Mouse (Mus musculus) midbrain, postnatal 0 days (tissue): ENCODE results near the gene 5430419D17Rik. TPM values are rescaled to one million over a fixed set of nuclear protein-coding genes. Genes with fewer than 3 reads are reported as not detected.

Experiments used
- ATAC-seq: fragments of 200-750 bp; cut with Nextera tagmentation; 2 replicates; pipeline ENCODE4 v1.8.0; 2017; ENCODE audit warnings: moderate number of reproducible peaks, mild to moderate bottlenecking, moderate TSS enrichment, moderate library complexity; ENCODE audit not compliant: low FRiP score
- DNase-seq: peaks from one replicate; pipeline ENCODE4 v3.0.0-alpha.2; 2015; ENCODE audit warnings: low spot score
- H3K27ac ChIP-seq: fragments of 300-500 bp; sonication (generic); 2 replicates; pipeline ENCODE4 v1.5.1; 2014; ENCODE audit warnings: low read depth, mild to moderate bottlenecking, low read length, mixed read lengths
- H3K27me3 ChIP-seq: fragments of 300-500 bp; sonication (generic); 2 replicates; pipeline ENCODE4 v1.6.1; 2014; ENCODE audit warnings: low read length, control low read depth, mixed read lengths; ENCODE audit not compliant: insufficient read depth
- H3K36me3 ChIP-seq: fragments of 300-500 bp; sonication (generic); 2 replicates; pipeline ENCODE4 v1.6.1; 2014; ENCODE audit warnings: low read length, control low read depth, mixed read lengths; ENCODE audit not compliant: insufficient read depth
- H3K4me1 ChIP-seq: fragments of 300-500 bp; sonication (generic); 2 replicates; pipeline ENCODE4 v1.6.1; 2014; ENCODE audit warnings: mild to moderate bottlenecking, control low read depth, antibody characterized with exemption, low read length, mixed read lengths; ENCODE audit not compliant: insufficient read depth
- H3K4me2 ChIP-seq: fragments of 300-500 bp; sonication (generic); 2 replicates; pipeline ENCODE4 v1.6.1; 2014; ENCODE audit warnings: low read depth, mild to moderate bottlenecking, low read length, mixed read lengths; ENCODE audit not compliant: poor library complexity, severe bottlenecking
- H3K4me3 ChIP-seq: fragments of 300-500 bp; sonication (generic); 2 replicates; pipeline ENCODE4 v1.5.1; 2014; ENCODE audit warnings: low read depth, mild to moderate bottlenecking, low read length, moderate library complexity
- H3K9ac ChIP-seq: fragments of 300-500 bp; sonication (generic); replicated peaks from 2 replicates; pipeline ENCODE4 v1.6.1; 2014; ENCODE audit warnings: mild to moderate bottlenecking, low read length, moderate library complexity, mixed read lengths; ENCODE audit not compliant: poor library complexity, severe bottlenecking
- H3K9me3 ChIP-seq: fragments of 300-500 bp; sonication (generic); 2 replicates; pipeline ENCODE4 v1.6.1; 2016; ENCODE audit warnings: low read length, control low read depth
- CTCF ChIP-seq: IDR thresholded peaks from 2 replicates; pipeline ENCODE4 v1.5.1; 2016; ENCODE audit warnings: antibody characterized with exemption, mild to moderate bottlenecking
- WGBS: fragments of 180-500 bp; shearing (Covaris S2); extraction: QIAGEN DNeasy Blood & Tissue Kit; methylation state at CpG from one replicate; pipeline ENCODE4 v1.1.7; 2014; 5-methylcytosine and 5-hydroxymethylcytosine counted together
- polyA plus RNA-seq: library from polyadenylated mRNA; unstranded; fragments of >200 nt; fragmentation: Nextera tagmentation; extraction: Ambion mirVana; gene quantifications from 2 replicates; pipeline ENCODE4 v1.2.1, GENCODE M21; 2015
- total RNA-seq: library from RNA; depleted of rRNA; stranded (reverse); fragments of >200 nt; gene quantifications from 2 replicates; pipeline ENCODE4 v1.2.3, GENCODE M21; 2014

The 5430419D17Rik gene
- total and polyA plus RNA-seq, 2 experiments from 2014 or later = under 0.01 TPM; not detected in 1

DNA sequence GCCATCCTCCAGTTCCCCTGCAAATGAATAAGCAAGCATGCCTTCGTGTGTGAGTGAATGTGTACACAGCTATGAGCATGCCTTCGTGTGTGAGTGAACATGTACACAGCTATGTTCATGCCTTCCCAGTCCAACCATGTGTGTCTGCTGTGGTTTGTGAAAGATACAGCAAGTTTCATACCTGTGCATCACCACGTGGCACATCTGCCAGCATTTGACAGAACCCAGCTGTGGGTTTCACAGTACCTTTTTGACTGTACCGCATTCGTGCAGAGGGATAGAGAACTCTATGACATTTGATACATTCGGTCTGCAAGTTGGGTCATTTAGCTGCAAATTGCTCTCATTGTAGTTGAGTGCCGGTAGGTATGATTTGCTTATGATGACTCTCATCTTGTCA is 140.3 kb downstream of the 5430419D17Rik start:
- H3K4me3 ChIP-seq = no peak overlapping the region
- H3K27me3 ChIP-seq = no peaks in the 10 kb centered on the region
- H3K36me3 ChIP-seq = no peaks in the 10 kb centered on the region
- 88% methylated on average over 7 of the region's 7 CpGs for WGBS
- no peaks in the 10 kb centered on the region for H3K4me1 ChIP-seq
- no peak overlapping the region for H3K9ac ChIP-seq
- DNase-seq (no peak), ATAC-seq (no peak)
- TF ChIP-seq CTCF = no peak
- no peak overlapping the region for H3K27ac ChIP-seq
- no peaks in the 10 kb centered on the region for H3K9me3 ChIP-seq
- H3K4me2 ChIP-seq = no peak overlapping the region

DNA sequence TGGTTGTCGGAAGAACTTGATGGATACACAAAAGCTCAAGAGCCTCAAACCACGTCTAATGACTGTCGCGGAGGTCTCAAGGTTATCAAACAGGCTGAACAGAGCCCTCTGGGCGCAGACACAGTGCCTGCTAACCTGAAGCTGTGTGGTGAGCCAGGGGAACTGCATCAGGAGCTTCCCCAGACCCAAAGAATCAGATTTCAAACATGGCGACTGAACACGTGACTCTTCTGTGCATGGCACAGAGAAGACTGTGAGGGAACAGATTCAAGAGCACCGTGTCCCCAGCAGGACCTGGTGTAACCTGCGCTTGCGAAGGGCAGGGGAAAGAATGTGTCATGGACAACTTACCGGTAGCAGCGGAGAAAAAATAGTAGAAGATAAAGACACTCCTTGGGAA is 143.4 kb downstream of the 5430419D17Rik start:
- Histone ChIP-seq H3K27me3 (no peaks in the 10 kb centered on the region), H3K9me3 (no peaks in the 10 kb centered on the region), H3K9ac (no peak overlapping the region), H3K4me2 (no peak overlapping the region), H3K27ac (no peak overlapping the region), H3K4me3 (no peak overlapping the region), H3K4me1 (no peaks in the 10 kb centered on the region), H3K36me3 (no peaks in the 10 kb centered on the region)
- 74% methylated on average over 12 of the region's 12 CpGs for WGBS
- DNase-seq (no peak), ATAC-seq (no peak)
- no peak for TF ChIP-seq CTCF

DNA sequence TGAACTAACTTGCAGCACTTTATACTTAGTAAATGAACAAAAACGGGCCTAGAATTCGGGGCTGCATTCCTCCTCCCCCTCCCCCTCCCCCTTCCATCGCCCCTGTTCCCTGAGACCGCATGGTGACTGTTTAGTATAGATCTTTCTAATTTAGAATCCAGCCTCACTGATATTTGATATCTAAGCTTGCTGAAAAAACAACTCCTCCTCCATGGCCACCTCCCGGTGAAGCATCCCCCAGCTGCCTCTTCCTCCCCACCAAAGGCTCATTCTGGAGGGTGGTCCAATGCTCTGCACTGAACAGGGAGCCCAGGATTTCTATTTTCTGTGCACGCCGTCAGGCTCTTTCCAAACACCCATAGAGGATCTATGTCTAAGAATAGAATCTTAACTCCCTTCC is 144.1 kb downstream of the 5430419D17Rik start:
- Histone ChIP-seq H3K4me3 (no peak overlapping the region), H3K4me1 (no peaks in the 10 kb centered on the region), H3K9me3 (no peaks in the 10 kb centered on the region), H3K27me3 (no peaks in the 10 kb centered on the region), H3K4me2 (no peak overlapping the region), H3K27ac (no peak overlapping the region), H3K9ac (no peak overlapping the region), H3K36me3 (no peaks in the 10 kb centered on the region)
- TF ChIP-seq CTCF = no peak
- ATAC-seq = no peak
- no peak for DNase-seq
- WGBS = 88% methylated on average over 5 of the region's 7 CpGs

DNA sequence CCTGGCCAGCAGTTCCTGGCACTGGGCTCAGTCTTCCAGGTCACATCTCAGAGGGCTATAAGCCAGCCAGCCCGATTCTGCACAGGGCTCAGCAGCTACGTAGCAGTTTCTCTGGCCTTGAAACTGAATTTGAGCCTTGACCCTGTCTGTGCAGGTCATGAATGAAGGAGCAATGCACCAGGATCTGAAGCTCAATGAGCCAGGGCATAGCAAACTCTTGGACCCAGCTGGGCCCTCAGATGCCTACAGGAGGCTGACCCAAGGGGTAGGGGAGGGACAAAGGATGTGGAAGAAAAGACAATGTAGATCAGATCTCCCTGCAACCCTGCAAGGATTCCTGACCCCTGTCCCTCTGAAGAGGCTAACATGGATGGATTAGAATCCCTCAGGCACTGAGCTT is 148.0 kb downstream of the 5430419D17Rik start, which contains the start of gene Cuzd1:
Gene Cuzd1, minus strand, starts transcription at position 101 of the 400 bp plus-strand sequence.
- TF ChIP-seq CTCF = no peak
- Histone ChIP-seq H3K4me3 (no peak within 1 kb of the TSS), H3K27ac (no peak within 1 kb of the TSS), H3K4me1 (no peaks in the 10 kb centered on the region), H3K9ac (no peak within 1 kb of the TSS), H3K36me3 (no peaks in the 10 kb centered on the region), H3K9me3 (no peaks in the 10 kb centered on the region), H3K27me3 (no peaks in the 10 kb centered on the region), H3K4me2 (no peak within 1 kb of the TSS)
- DNase-seq (no peak), ATAC-seq (no peak)
- 81% methylated on average over 2 of the region's 2 CpGs for WGBS

DNA sequence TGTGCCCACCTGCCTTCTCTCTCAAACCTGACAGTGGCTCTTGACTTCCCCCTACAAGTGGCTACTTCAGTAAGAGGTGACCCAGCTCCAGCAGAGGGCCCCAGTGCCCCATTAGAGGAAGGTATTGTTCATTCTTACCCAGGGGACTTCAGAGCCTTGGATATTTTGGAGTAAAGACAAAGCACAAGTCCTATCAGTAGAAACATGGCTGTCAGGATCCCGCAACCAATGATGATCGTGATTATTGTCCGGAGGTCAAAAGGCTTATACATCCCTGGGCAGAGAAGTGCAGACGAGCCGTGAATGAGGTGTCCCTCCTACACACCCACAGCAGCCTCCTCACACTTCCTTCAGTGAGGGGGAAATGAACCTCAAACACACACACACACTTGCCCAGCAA is 152.9 kb downstream of the 5430419D17Rik start:
- Histone ChIP-seq H3K4me3 (no peak overlapping the region), H3K27ac (no peak overlapping the region), H3K9me3 (no peaks in the 10 kb centered on the region), H3K27me3 (no peaks in the 10 kb centered on the region), H3K4me2 (no peak overlapping the region), H3K9ac (no peak overlapping the region), H3K36me3 (no peaks in the 10 kb centered on the region), H3K4me1 (no peaks in the 10 kb centered on the region)
- ATAC-seq (no peak), DNase-seq (no peak)
- TF ChIP-seq CTCF = no peak
- WGBS = 89% methylated on average over 5 of the region's 5 CpGs

DNA sequence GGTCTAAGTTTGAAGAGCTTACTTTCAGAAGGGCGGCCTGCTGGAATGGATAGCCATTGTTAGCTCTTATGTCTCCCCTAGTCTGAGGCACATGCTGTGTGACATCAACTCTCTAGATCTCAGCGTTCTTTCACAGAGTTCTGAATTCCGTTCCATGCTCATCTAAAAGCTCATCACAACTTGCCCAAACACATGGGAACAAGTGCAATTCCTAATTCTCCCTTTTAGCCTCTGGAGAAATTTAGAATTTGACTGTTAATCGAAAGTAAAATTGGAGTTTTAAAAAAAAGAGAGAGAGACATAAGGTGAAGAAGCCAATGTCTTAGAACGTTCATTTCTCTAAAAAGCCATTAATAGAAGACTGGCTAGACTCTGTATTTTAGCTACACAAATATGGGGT is 155.2 kb downstream of the 5430419D17Rik start, which contains the start of gene Fam24b:
Gene Fam24b, minus strand, starts transcription at position 101 of the 400 bp plus-strand sequence.
- WGBS = 88% methylated on average over 5 of the region's 5 CpGs
- no peaks in the 10 kb centered on the region for H3K36me3 ChIP-seq
- no peak for ATAC-seq
- TF ChIP-seq CTCF = no peak
- no peak for DNase-seq
- no peak within 1 kb of the TSS for H3K4me2 ChIP-seq
- no peak within 1 kb of the TSS for H3K4me3 ChIP-seq
- H3K27me3 ChIP-seq = no peaks in the 10 kb centered on the region
- H3K4me1 ChIP-seq = no peaks in the 10 kb centered on the region
- H3K9ac ChIP-seq = no peak within 1 kb of the TSS
- no peak within 1 kb of the TSS for H3K27ac ChIP-seq
- H3K9me3 ChIP-seq = no peaks in the 10 kb centered on the region
